Mouse (Mus musculus) CD8-positive naive resting alpha-beta T cell, adult 57 days (primary cell): ENCODE data around the gene C2. TPM values are rescaled to one million over a fixed set of nuclear protein-coding genes. Genes with fewer than 3 reads are reported as not detected.

Experiments used
- total RNA-seq: library from RNA; stranded (reverse); gene quantifications from one replicate; pipeline ENCODE4 v1.2.4, GENCODE M21; 2023

Gene C2
- total RNA-seq: 1.9 TPM

DNA sequence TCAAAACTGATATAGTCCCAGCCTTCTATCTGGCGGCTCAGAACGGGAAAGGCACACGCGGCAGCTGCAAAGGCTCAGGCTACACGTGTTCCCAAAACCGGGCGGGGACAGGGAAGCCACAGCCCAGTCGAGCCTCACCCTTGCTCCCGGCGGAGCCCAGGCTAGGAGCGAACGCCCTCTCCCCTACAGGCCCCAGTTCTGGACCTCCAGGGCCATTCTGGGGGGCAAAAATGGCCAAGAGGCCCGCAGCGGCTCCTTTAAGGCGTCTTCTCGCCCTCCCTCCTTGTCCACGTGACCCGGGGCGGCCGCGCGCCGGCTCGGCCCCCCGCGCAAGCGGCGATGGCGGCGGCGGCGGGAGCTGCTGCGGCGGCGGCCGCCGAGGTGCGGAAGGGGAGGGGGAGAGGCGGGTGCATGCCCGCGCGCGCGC lies at the start of gene C2, which contains the start of gene Ehmt2:
Gene C2 (minus strand): TSS at position 106 of the 427 bp plus-strand sequence.
Gene Ehmt2 (plus strand): TSS at position 310 of the 427 bp plus-strand sequence.

GRCm38 (mm10) chr17:34931061-34931734 lies 33.1 kb upstream of the C2 start, which contains the start of gene Neu1:
Gene Neu1 (plus strand): TSS chr17:34931253.

GRCm38 (mm10) chr17:34913930-34914665 lies 16.0 kb upstream of the C2 start, which contains the start of gene Slc44a4:
Gene Slc44a4 (plus strand): TSS chr17:34914466.

GRCm38 (mm10) chr17:34881683-34882310 lies 16.3 kb downstream of the C2 start, which contains the start of gene Gm20547:
Gene Gm20547 (minus strand): TSS chr17:34882042.

DNA sequence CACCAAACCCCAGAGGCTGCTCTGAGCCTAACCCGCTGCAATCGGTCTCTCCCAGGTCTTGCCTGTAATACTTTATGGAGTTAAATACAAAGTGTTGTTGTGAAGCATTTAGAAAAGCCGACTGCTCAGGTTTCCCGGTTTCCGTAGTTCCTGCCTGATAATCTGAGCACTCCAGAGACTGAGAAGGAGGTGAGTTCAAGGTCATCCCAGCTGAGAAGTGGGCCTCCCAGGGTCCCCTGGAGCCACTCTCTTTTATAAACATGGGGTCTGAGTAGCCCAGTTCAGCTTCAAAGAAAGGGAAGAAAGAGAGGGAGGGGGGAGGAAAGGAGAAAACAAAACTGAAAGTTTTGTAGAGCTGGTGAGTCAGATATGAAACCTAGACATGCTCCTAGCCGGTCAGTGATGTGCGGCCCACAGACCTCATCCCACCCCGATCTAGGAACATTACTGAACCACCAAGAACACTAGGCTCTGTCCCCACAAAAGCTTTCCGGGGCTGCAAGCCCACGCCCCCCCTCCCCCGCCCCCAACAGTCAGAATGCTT lies 18.7 kb downstream of the C2 start, which contains the start of gene Zbtb12:
Gene Zbtb12 (plus strand): TSS at position 148 of the 544 bp plus-strand sequence.

DNA sequence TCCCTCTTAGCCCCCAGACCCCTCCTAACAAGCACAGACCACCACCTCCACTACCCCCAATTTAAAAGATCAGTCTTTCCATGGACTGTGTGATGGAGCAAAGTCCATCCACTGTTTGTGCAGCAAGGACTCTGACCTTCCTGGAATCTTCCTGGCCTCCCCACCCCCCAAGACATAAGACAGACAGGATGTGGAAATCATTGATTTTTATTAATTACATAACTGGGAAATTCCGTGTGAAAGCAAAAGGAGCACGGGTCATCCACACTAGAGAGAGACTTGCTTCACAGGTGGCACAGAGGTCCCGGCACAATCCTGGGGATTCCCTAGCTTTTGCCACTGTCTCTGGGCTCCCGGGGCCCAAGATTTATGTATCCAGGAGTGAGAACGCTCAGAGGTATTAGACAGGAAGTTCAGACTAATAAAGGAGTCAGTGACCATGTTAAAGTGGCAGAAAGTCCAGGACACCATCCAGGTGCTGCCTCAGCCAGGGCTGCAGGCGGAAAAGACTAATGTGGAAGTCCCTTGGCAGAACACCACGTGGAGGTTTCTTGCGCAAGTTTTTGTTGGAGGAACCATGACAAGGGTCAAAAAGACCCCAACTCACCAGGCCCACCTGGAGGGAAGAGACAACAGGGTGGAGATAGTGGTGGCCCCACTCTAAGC lies 35.5 kb downstream of the C2 start, which contains the start of gene Cfb:
Gene Cfb (minus strand): TSS at position 103 of the 666 bp plus-strand sequence.

DNA sequence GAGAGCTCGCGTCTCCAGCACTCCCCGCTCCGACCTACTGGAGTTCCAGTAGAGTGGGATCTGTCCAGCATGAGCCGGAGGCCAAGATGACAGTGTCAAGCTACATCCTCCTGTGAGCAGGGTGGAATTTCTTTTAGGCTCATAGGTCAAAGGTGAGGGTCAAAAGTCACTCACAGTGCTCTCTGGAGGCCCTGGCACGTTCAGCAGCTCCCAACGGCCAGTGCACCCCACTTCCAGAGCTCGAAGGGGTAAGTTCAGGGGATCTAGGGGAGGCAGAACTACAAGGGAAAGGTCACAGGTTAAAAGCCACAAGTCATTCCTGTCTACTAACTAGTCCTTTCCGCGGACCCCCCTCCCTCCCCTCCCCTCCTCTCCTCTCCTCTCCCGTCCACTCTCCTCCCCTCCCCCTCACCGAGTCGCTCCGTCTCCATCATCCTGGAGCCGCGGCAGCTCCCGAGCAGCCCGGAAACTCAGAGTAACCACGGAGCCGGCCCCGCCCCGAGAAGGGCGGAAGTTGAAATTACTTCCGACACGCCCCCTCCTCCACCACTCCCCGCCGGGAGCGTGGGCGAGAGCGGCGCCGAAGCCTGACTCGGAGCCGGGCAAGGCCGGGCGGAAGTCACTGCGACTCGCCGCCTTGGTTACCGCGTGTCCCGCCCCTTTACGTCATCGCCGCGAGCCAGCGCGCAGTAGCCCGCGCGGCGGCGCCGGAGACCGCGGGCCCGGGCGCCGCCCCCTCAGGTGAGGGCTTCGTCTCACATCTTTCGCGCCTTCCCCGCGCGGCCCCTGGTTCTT lies 48.1 kb downstream of the C2 start, which contains the start of the genes Skiv2l and Nelfe:
Gene Skiv2l (minus strand): TSS at position 489 of the 795 bp plus-strand sequence.
Gene Nelfe (plus strand): TSS at position 670 of the 795 bp plus-strand sequence.

DNA sequence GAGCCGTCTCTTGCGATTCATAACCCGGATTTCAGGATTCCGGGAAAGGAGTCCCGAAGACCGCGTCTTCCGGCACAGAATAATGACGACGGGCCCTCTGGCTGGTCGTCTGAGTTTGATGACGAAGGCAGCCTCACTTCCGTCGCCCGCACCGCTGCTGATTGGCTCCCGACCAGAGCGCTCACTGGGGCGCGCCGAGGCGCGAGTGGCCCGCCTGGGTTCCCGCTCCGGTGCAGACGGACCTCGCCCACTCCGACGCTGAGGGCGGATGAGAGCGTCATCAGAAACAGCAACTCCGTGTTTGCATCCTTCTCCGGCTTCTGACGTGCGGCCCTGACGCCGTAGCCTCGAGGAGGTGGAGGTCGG lies 61.2 kb downstream of the C2 start, which contains the start of the genes Stk19 and Dxo:
Gene Stk19 (minus strand): TSS at position 90 of the 366 bp plus-strand sequence.
Gene Dxo (plus strand): TSS at position 164 of the 366 bp plus-strand sequence.

Other genes starting within 250 kb of the C2 start
- 0.09 TPM for gene Tnxb, start 227.7 kb downstream of the C2 start, total RNA-seq
- gene C4b, start 154.4 kb downstream of the C2 start, total RNA-seq: 1.3 TPM
- not detected for gene Cyp21a1, start 93.7 kb downstream of the C2 start, total RNA-seq
- 62.5 TPM for gene Stk19, start 61.3 kb downstream of the C2 start, total RNA-seq
- 76.5 TPM for gene Dxo, start 61.2 kb downstream of the C2 start, total RNA-seq
- gene Skiv2l, start 48.1 kb downstream of the C2 start, total RNA-seq: 106 TPM
- gene Nelfe, start 47.9 kb downstream of the C2 start, total RNA-seq: 31.0 TPM
- gene Cfb, start 35.7 kb downstream of the C2 start, total RNA-seq: 0.61 TPM
- gene Zbtb12, start 18.8 kb downstream of the C2 start, total RNA-seq: 5.4 TPM
- not detected for gene Gm20547, start 16.2 kb downstream of the C2 start, total RNA-seq
- gene Ehmt2, start 204 bp upstream of the C2 start, total RNA-seq: 120 TPM
- gene Slc44a4, start 16.2 kb upstream of the C2 start, total RNA-seq: not detected
- gene Neu1, start 33.0 kb upstream of the C2 start, total RNA-seq: 55.1 TPM
- gene Hspa1b, start 61.0 kb upstream of the C2 start, total RNA-seq: 83.6 TPM
- not detected for gene Gm20481, start 71.6 kb upstream of the C2 start, total RNA-seq
- 42.1 TPM for gene Hspa1a, start 73.9 kb upstream of the C2 start, total RNA-seq
- gene Hspa1l, start 74.4 kb upstream of the C2 start, total RNA-seq: not detected
- gene Lsm2, start 83.6 kb upstream of the C2 start, total RNA-seq: 27.1 TPM
- gene Vars, start 102.7 kb upstream of the C2 start, total RNA-seq: 98.2 TPM
- 0.80 TPM for gene Vwa7, start 118.3 kb upstream of the C2 start, total RNA-seq
- 0.70 TPM for gene Sapcd1, start 129.8 kb upstream of the C2 start, total RNA-seq
- gene Msh5, start 148.5 kb upstream of the C2 start, total RNA-seq: 2.9 TPM
- gene Clic1, start 151.7 kb upstream of the C2 start, total RNA-seq: 149 TPM
- 0.64 TPM for gene Ddah2, start 160.8 kb upstream of the C2 start, total RNA-seq
- gene Ly6g6c, start 167.1 kb upstream of the C2 start, total RNA-seq: not detected
- not detected for gene Mpig6b, start 167.9 kb upstream of the C2 start, total RNA-seq
- gene Ly6g6e, start 178.6 kb upstream of the C2 start, total RNA-seq: not detected
- gene Ly6g6d, start 179.8 kb upstream of the C2 start, total RNA-seq: not detected
- not detected for gene Ly6g6f, start 187.3 kb upstream of the C2 start, total RNA-seq
- gene Abhd16a, start 191.0 kb upstream of the C2 start, total RNA-seq: 70.2 TPM
- gene Ly6g5c, start 210.0 kb upstream of the C2 start, total RNA-seq: not detected
- 0.61 TPM for gene Ly6g5b, start 217.2 kb upstream of the C2 start, total RNA-seq
- 22.8 TPM for gene Gpank1, start 223.2 kb upstream of the C2 start, total RNA-seq
- gene Csnk2b, start 223.8 kb upstream of the C2 start, total RNA-seq: 143 TPM
- gene D17H6S53E, start 228.1 kb upstream of the C2 start, total RNA-seq: 21.0 TPM
- gene Apom, start 233.8 kb upstream of the C2 start, total RNA-seq: not detected
- gene Bag6, start 236.9 kb upstream of the C2 start, total RNA-seq: 377 TPM